Mouse (Mus musculus) forebrain, postnatal 0 days (tissue): ENCODE results near the gene Prm3. TPM values are rescaled to one million over a fixed set of nuclear protein-coding genes. Genes with fewer than 3 reads are reported as not detected.
"Not testable (repeated sequence)": the region's sequence is repeated elsewhere in the genome, so short reads cannot be mapped to it uniquely, and the experiment has no call there.

Experiments
- ATAC-seq: fragments of 200-750 bp; cut with Nextera tagmentation; 2 replicates; pipeline ENCODE4 v1.8.0; 2017; ENCODE audit warnings: mild to moderate bottlenecking, moderate library complexity
- DNase-seq: peaks from one replicate; pipeline ENCODE4 v3.0.0-alpha.2; 2015
- H3K27ac ChIP-seq: fragments of 300-500 bp; sonication (generic); 2 replicates; pipeline ENCODE4 v1.5.1; 2014; ENCODE audit warnings: low read depth, mild to moderate bottlenecking, antibody characterized with exemption, low read length, moderate library complexity, mixed read lengths
- H3K27me3 ChIP-seq: fragments of 300-500 bp; sonication (generic); 2 replicates; pipeline ENCODE4 v1.6.1; 2014; ENCODE audit warnings: mild to moderate bottlenecking, low read length, mixed read lengths; ENCODE audit not compliant: insufficient read depth
- H3K36me3 ChIP-seq: fragments of 300-500 bp; sonication (generic); 2 replicates; pipeline ENCODE4 v1.6.1; 2014; ENCODE audit warnings: mild to moderate bottlenecking, moderate library complexity; ENCODE audit not compliant: insufficient read depth
- H3K4me1 ChIP-seq: fragments of 300-500 bp; sonication (generic); 2 replicates; pipeline ENCODE4 v1.6.1; 2014; ENCODE audit warnings: antibody characterized with exemption; ENCODE audit not compliant: insufficient read depth
- H3K4me2 ChIP-seq: fragments of 300-500 bp; sonication (generic); 2 replicates; pipeline ENCODE4 v1.6.1; 2014; ENCODE audit warnings: low read depth, mild to moderate bottlenecking, moderate library complexity
- H3K4me3 ChIP-seq: fragments of 300-500 bp; sonication (generic); 2 replicates; pipeline ENCODE4 v1.5.1; 2014; ENCODE audit warnings: low read depth, low read length, mixed read lengths
- H3K9ac ChIP-seq: fragments of 300-500 bp; sonication (generic); 2 replicates; pipeline ENCODE4 v1.6.1; 2014; ENCODE audit warnings: mild to moderate bottlenecking
- H3K9me3 ChIP-seq: fragments of 300-500 bp; sonication (generic); 2 replicates; pipeline ENCODE4 v1.6.1; 2016; ENCODE audit warnings: low read length
- CTCF ChIP-seq: sonication (generic); IDR thresholded peaks from 2 replicates; pipeline ENCODE4 v1.5.1; 2016; ENCODE audit warnings: antibody characterized with exemption, control low read depth, low read depth
- WGBS: fragments of 180-500 bp; shearing (Covaris S2); extraction: QIAGEN DNeasy Blood & Tissue Kit; methylation state at CpG from one replicate; pipeline ENCODE4 v1.1.7; 2014; 5-methylcytosine and 5-hydroxymethylcytosine counted together
- polyA plus RNA-seq: library from polyadenylated mRNA; unstranded; fragments of >200 nt; fragmentation: Nextera tagmentation; extraction: Ambion mirVana; gene quantifications from 2 replicates; pipeline ENCODE4 v1.2.1, GENCODE M21; 2015
- total RNA-seq: library from RNA; depleted of rRNA; stranded (reverse); fragments of >200 nt; gene quantifications from 2 replicates; pipeline ENCODE4 v1.2.3, GENCODE M21; 2014

The Prm3 gene
- total and polyA plus RNA-seq, 2 experiments from 2014 or later, result not detected

DNA sequence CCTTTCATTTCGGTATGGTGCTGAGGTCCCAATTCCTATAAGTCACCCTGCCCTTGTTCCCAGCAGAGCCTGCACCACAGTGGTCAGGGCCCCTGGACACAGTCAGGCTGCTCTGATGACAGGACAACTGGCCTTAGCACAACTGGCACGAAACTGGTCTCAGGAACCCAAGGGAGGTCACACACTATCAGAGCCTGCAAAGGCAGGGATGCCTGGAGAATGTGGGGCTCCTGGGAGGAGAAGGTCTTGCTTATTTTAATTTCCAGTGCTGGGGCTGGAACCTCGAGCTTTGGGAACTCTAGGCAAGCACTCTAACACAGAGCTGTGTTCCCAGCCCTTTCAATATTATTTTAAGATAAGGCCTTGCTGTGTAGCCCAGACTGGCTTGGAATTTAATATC is 29.3 kb upstream of the Prm3 start:
- Histone ChIP-seq H3K27me3 (no peaks in the 10 kb centered on the region), H3K4me1 (no peaks in the 10 kb centered on the region), H3K9me3 (no peaks in the 10 kb centered on the region), H3K4me2 (no peak overlapping the region), H3K36me3 (no peaks in the 10 kb centered on the region), H3K9ac (no peak overlapping the region), H3K4me3 (no peak overlapping the region), H3K27ac (no peak overlapping the region)
- ATAC-seq (no peak), DNase-seq (no peak)
- TF ChIP-seq CTCF, result no peak
- WGBS, result 85% methylated on average over 3 of the region's 3 CpGs

DNA sequence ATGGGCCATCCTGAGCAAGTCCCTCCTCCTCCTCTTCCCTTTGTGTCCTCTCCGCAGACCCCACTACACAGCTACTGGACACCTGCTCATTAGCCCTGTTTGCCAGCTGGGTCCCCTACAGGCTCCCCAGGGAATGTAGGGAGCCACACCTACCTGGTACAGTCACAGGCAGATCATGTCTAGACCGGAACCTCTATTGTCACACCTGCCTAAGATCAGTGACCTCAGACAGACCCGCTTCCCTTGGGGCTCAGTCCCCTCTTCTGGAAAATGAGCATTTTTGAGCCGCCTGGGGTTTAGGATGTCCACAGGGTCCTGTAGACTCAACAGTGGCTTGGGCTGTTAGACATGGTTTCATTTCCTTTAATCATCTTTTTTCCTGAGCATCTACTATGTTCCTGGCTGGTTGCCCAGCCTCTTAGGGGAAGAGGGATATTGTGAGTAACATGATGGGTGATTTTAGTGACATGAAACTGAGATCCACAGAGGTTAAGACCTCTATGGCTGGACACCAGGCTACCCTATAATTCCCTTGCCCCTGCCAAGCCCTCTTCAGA is 27.9 kb upstream of the Prm3 start:
- Histone ChIP-seq H3K4me1 (no peaks in the 10 kb centered on the region), H3K36me3 (no peaks in the 10 kb centered on the region), H3K9ac (no peak overlapping the region), H3K4me2 (no peak overlapping the region), H3K4me3 (no peak overlapping the region), H3K27ac (no peak overlapping the region), H3K9me3 (no peaks in the 10 kb centered on the region), H3K27me3 (no peaks in the 10 kb centered on the region)
- no peak for DNase-seq
- TF ChIP-seq CTCF, result no peak
- no peak for ATAC-seq
- WGBS, result 76% methylated on average over 4 of the region's 4 CpGs

DNA sequence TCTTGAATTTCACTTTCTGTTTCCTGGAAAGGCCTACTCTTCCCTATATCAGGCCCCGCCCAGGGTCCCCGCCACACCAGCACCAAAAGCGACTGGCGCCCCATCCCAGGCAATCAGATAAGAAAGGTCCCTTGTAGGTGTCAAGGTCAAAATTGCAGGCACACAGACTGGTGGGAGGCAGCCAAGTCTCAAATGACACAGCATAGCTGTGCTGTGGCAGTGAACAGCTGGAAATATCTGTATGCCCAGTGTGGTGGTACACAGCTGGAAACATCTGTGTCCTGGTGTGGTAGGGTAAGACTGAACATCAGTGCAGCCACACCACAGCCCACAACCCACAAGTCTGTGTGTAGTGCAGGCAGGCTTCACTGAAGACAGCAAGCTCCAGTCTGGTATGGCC is 24.1 kb upstream of the Prm3 start:
- Histone ChIP-seq H3K9ac (no peak overlapping the region), H3K4me1 (no peaks in the 10 kb centered on the region), H3K27me3 (no peaks in the 10 kb centered on the region), H3K9me3 (no peaks in the 10 kb centered on the region), H3K27ac (no peak overlapping the region), H3K4me3 (no peak overlapping the region), H3K36me3 (no peaks in the 10 kb centered on the region), H3K4me2 (no peak overlapping the region)
- DNase-seq, result no peak
- 93% methylated on average over 4 of the region's 4 CpGs for WGBS
- no peak for TF ChIP-seq CTCF
- no peak for ATAC-seq

DNA sequence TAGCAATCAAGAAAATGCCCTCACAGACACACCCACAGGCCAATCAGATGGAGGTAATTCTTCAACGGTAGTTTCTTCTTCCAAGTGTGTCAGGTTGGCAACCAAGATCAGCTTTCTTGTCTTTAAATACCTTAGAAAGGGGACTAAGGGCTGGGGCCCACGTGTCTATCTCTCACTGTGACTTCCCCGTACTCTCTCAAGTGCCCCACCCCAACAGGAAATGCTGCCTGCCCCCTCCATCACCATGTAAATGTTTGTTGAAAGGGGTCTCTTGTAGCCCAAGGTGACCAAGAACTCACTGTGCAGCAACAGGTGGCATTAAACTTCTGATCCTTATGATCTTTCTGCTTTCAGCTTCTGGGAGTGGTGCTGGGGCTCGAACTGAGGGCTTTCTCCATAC is 23.0 kb upstream of the Prm3 start:
- H3K4me3 ChIP-seq, result no peak overlapping the region
- DNase-seq, result no peak
- H3K27me3 ChIP-seq, result no peaks in the 10 kb centered on the region
- H3K4me2 ChIP-seq, result no peak overlapping the region
- H3K27ac ChIP-seq, result no peak overlapping the region
- no peak for ATAC-seq
- 74% methylated on average over 4 of the region's 4 CpGs for WGBS
- TF ChIP-seq CTCF, result no peak
- H3K9ac ChIP-seq, result no peak overlapping the region
- no peaks in the 10 kb centered on the region for H3K4me1 ChIP-seq
- no peaks in the 10 kb centered on the region for H3K9me3 ChIP-seq
- no peaks in the 10 kb centered on the region for H3K36me3 ChIP-seq

DNA sequence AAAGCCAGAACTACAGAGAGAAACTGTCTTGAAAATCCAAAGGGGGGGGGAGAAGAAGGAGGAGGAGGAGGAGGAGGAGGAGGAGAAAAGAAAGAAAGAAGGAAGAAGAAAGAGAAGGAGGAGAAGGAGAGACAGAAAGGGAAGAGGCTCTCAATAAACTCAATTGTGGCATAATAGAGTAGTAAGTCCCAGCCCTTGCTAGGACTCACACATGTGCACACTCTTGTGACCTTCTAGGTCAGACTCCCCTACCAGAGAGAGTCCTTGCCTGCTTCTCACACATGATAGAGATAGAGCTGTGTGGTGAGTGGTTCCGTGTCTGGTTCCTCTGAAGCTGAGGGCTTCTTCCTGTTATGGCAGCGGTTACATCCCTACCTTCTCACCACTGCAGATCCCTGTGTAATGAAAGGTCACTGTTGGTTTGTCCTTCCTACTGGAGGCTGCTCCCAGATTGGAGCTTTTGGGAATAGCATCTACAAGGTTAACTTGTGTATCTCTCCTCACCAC is 22.2 kb upstream of the Prm3 start, which contains the start of gene Gm11172:
Gene Gm11172 (plus strand): TSS at position 51 of the 507 bp plus-strand sequence.
- 88% methylated on average over 2 of the region's 2 CpGs for WGBS
- no peaks in the 10 kb centered on the region for H3K9me3 ChIP-seq
- H3K4me2 ChIP-seq, result no peak within 1 kb of the TSS
- H3K27ac ChIP-seq, result no peak within 1 kb of the TSS
- no peak for TF ChIP-seq CTCF
- H3K36me3 ChIP-seq, result no peaks in the 10 kb centered on the region
- H3K27me3 ChIP-seq, result no peaks in the 10 kb centered on the region
- H3K4me3 ChIP-seq, result no peak within 1 kb of the TSS
- ATAC-seq, result no peak
- no peak within 1 kb of the TSS for H3K9ac ChIP-seq
- no peaks in the 10 kb centered on the region for H3K4me1 ChIP-seq
- DNase-seq, result no peak

DNA sequence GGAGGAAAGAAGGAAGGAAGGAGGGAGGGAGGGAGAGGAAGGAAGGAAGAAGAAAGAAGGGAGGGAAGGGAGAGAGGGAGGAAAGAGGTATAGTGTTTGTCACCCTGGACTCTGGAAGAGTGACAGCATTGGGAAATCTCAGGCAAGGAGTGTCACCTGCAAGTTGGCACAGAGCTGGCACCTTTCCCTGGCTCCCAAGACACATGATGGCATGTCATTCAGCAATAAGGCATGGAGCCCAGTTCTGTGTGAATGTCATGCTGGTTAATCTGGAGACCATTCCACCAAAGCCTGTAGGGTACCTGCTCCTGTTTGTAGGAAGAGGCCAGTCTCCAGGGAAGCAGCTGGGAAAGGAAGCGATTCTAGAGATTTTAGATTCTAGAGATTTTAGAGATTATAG is 19.7 kb upstream of the Prm3 start:
- Histone ChIP-seq H3K9ac (no peak overlapping the region), H3K4me1 (no peaks in the 10 kb centered on the region), H3K27ac (no peak overlapping the region), H3K27me3 (no peaks in the 10 kb centered on the region), H3K4me2 (no peak overlapping the region), H3K36me3 (no peaks in the 10 kb centered on the region), H3K4me3 (no peak overlapping the region), H3K9me3 (no peaks in the 10 kb centered on the region)
- WGBS, result 97% methylated on average over 1 of the region's 1 CpGs
- DNase-seq, result no peak
- TF ChIP-seq CTCF, result no peak
- no peak for ATAC-seq

DNA sequence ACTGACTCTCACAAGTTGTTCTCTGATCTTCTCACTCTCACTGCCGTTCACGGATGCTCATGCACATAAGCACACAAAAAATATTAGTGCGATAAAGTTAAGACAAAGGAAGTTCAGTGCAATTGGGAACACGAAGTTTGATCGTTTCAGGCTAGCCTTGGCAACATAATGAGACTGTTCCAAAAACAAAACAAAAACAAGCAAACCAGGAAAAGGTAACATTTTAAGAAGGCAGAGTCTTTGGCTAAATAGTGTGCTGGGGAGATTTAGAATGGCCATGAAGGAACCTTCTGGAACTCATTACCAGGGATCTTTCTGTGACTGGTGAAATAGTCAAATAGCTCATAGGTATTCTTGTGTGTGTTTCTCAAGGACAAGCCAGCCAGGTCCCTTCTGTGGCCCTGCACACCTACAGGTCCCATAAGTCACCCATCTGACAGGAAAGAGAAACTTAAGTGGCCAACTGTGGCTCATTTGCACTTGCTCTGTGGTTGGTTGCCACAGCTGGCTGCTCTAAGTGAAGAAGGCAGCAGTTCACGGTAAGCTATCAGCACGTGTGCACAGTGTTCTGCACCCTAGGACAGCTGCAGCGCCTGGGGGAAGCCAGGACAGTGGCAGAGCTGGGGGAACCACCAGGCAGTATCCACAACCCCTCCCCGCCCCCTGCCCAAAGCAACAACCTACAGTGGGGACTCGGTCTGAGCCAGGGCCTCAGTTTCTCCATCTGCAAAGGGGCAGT is 15.2 kb upstream of the Prm3 start, which contains the start of gene Prm1:
Gene Prm1 (minus strand): TSS at position 51 of the 739 bp plus-strand sequence.
- no peaks in the 10 kb centered on the region for H3K9me3 ChIP-seq
- H3K9ac ChIP-seq, result no peak within 1 kb of the TSS
- DNase-seq (no peak), ATAC-seq (no peak)
- no peaks in the 10 kb centered on the region for H3K4me1 ChIP-seq
- 84% methylated on average over 10 of the region's 10 CpGs for WGBS
- no peak for TF ChIP-seq CTCF
- H3K36me3 ChIP-seq, result no peaks in the 10 kb centered on the region
- no peak within 1 kb of the TSS for H3K4me3 ChIP-seq
- H3K4me2 ChIP-seq, result no peak within 1 kb of the TSS
- H3K27me3 ChIP-seq, result no peaks in the 10 kb centered on the region
- H3K27ac ChIP-seq, result no peak within 1 kb of the TSS

DNA sequence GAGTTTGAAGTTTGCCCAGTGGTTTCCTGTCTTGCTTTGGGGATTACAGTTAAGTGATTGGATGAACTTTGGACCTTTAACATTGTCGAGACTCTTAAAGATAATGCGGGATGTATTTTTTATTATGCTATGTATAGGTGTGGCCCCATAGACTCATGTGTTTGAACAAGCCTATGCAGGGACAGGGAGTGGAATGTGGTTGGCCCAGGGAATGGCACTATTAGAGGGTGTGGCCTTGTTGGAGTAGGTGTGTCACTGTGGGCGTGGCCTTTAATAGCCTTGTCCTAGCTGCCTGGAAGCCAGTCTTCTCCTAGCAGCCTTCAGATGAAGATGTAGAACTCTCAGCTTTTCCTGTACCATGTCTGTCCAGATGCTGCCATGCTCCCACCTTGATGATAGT is 11.7 kb upstream of the Prm3 start:
- not testable (repeated sequence) for H3K9me3 ChIP-seq, H3K9ac ChIP-seq, H3K4me1 ChIP-seq, H3K4me2 ChIP-seq, ATAC-seq, H3K4me3 ChIP-seq, H3K27ac ChIP-seq, H3K36me3 ChIP-seq, H3K27me3 ChIP-seq, DNase-seq
- 91% methylated on average over 3 of the region's 3 CpGs for WGBS
